ENCODE assay signal across 7 mouse cellular contexts in genomic region chr3:154885452-154885851, GRCm38 (mm10).
A peak's percentile ranks its signal among the peaks of the same experiment; 100 is the strongest.
DNase-seq lines count a peak whose midpoint lies in the region; ATAC-seq lines count a peak whose summit lies in the region.

No protein-coding gene starts in this region.

- no peak overlapping the region for H3K27ac ChIP-seq in midbrain, embryonic 13.5 days

- H3K27me3 ChIP-seq in midbrain, embryonic 13.5 days: no peaks in the 10 kb centered on the region

- H3K9me3 ChIP-seq in midbrain, embryonic 13.5 days: no peaks in the 10 kb centered on the region

- peak; percentile 9 to 17 for DNase-seq in layer of hippocampus, adult 18-20 months (ENCODE audit: low spot score in 2 of 2)
- DNase-seq in layer of hippocampus, postnatal 10 days (ENCODE audit: low spot score in 2 of 2): no peak
- peak; percentile 36 to 80 for DNase-seq in adrenal gland, adult (ENCODE audit: inconsistent age in 2 of 2, low spot score in 1 of 2)
- peak; percentile 26 for DNase-seq in embryo, embryonic 11 days
- DNase-seq in cerebellum, adult 11 months: no peak
- DNase-seq in ovary, adult 18-20 months (ENCODE audit: low spot score): no peak

- no peak overlapping the region for H3K4me3 ChIP-seq in midbrain, embryonic 13.5 days (replicated peaks)

- no peak overlapping the region for H3K9ac ChIP-seq in midbrain, embryonic 13.5 days (replicated peaks)

- peak; percentile 80 for ATAC-seq in midbrain, embryonic 13.5 days

- H3K4me2 ChIP-seq in midbrain, embryonic 13.5 days (replicated peaks): 0 out of 2 replicates have a peak overlapping the region, but pooled peaks have one; percentile 22

- H3K4me1 ChIP-seq in midbrain, embryonic 13.5 days (replicated peaks): peaks cover 13% of the 10 kb centered on the region

- no peaks in the 10 kb centered on the region for H3K36me3 ChIP-seq in midbrain, embryonic 13.5 days

- 25% methylated on average over 5 of the region's 5 CpGs for WGBS in midbrain, embryonic 13.5 days

Comparison
In these comparisons a context has a peak if more than half of its experiments do, and no peak if none do; other contexts are left out.
1. DNase-seq: peak in layer of hippocampus, adult 18-20 months (2 of 2), adrenal gland, adult (2 of 2) and embryo, embryonic 11 days (single experiment); none in layer of hippocampus, postnatal 10 days (0 of 2), cerebellum, adult 11 months (single experiment) and ovary, adult 18-20 months (single experiment).